Mouse (Mus musculus) kidney, adult 2 months (tissue): ENCODE measurements at regions not wholly inside any gene's neighbourhood (a gene's known extent, or its start where the extent isn't known, plus 50 kb on each side); places are given as distances from the start of the nearest gene placed in this dataset.

ENCODE experiments used
- DNase-seq: peaks from one replicate; pipeline ENCODE4 v3.0.0; 2021
- H3K27ac ChIP-seq: fragments of 200-500 bp; 2 replicates; pipeline ENCODE4 v1.5.1; 2012; ENCODE audit warnings: low read depth, low read length, control low read depth, inconsistent platforms; ENCODE audit not compliant: insufficient read depth
- H3K27me3 ChIP-seq: fragments of 200-500 bp; replicated peaks from 2 replicates; pipeline ENCODE4 v1.6.1; 2012; ENCODE audit warnings: mild to moderate bottlenecking, moderate library complexity, low read length, inconsistent platforms; ENCODE audit not compliant: control insufficient read depth, insufficient read depth
- H3K36me3 ChIP-seq: fragments of 200-500 bp; 2 replicates; pipeline ENCODE4 v1.6.1; 2012; ENCODE audit warnings: mild to moderate bottlenecking, moderate library complexity, low read length, inconsistent platforms; ENCODE audit not compliant: control insufficient read depth, insufficient read depth
- H3K4me1 ChIP-seq: fragments of 200-500 bp; 2 replicates; pipeline ENCODE4 v1.6.1; 2011; ENCODE audit warnings: low read length; ENCODE audit not compliant: control insufficient read depth, insufficient read depth
- H3K4me3 ChIP-seq: fragments of 200-500 bp; 2 replicates; pipeline ENCODE4 v1.5.1; 2011; ENCODE audit warnings: mild to moderate bottlenecking, low read depth, low read length, control low read depth; ENCODE audit not compliant: insufficient read depth
- CTCF ChIP-seq: fragments of 200-500 bp; conservative IDR thresholded peaks from 2 replicates; pipeline ENCODE4 v1.5.1; 2011; ENCODE audit warnings: low read depth, mild to moderate bottlenecking, control low read depth, low read length, moderate library complexity, mixed read lengths; ENCODE audit not compliant: insufficient read depth, insufficient read length
- POLR2A ChIP-seq: fragments of 200-500 bp; IDR thresholded peaks from one replicate; pipeline ENCODE4 v1.6.1; 2011; ENCODE audit warnings: low read depth, low read length, control low read depth
- WGBS: fragments of 180-500 bp; shearing (Covaris S2); methylation state at CpG from one replicate; pipeline ENCODE4 v1.1.7; 2018; 5-methylcytosine and 5-hydroxymethylcytosine counted together

DNA sequence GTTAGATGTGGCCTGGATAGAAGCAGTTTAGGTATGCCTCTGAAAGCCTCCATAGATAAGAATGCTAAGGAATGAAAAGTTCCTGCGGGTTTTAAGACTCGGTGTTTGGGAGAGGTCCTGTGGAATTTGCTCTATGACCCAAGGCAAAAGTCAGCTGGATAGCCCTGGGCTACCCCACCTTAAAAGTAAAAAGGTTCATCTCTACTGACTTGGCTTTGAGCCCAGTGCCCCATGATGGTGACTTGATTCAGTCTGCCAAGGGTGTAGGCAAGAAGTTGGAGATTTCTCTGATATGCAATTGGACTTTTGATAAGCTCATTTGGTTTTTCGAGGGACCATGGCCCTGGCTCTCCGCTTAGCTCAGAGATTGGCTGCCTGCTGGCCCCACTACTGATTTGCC is 78.8 kb upstream of the Herc3 start:
- Histone ChIP-seq H3K27me3 (no peaks in the 10 kb centered on the region), H3K27ac (no peak overlapping the region), H3K36me3 (no peaks in the 10 kb centered on the region), H3K4me1 (no peaks in the 10 kb centered on the region), H3K4me3 (no peak overlapping the region)
- TF ChIP-seq CTCF = no peak
- peak; percentile 36 for DNase-seq
- WGBS = 72% methylated on average over 4 of the region's 4 CpGs

DNA sequence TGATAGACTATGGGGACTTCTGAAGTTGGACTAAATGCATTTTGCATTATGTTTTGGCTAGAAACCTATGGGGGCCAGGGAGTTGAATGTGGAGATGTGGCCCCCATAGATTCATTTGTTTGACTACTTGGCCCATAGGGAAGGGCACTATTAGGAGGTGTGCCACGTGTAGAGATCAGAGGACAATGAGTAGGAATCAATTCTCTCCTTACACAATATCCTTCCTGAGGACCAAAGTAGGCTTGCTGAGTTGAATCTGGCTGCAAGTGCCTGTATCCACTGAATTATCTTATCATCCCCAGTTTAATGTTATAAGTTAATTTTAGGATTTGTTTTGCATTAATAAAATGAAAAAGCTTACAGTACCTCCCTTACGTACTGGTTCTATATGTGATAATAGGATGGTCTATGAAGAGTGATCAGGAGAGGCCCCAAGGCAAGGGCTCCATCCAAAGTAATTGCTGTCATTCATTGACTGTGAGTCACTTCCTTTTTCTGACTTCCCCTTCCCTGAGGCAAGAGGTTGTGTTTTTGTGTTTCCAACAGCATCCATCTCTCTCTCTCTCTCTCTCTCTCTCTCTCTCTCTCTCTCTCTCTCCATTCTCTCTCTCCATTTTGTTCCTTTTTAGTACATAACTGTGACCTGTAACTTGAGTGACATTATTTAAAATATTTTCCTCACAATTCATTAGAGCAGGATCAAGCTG is 74.8 kb upstream of the Herc3 start:
- no peaks in the 10 kb centered on the region for H3K27me3 ChIP-seq
- H3K4me3 ChIP-seq = no peak overlapping the region
- H3K27ac ChIP-seq = no peak overlapping the region
- no peaks in the 10 kb centered on the region for H3K4me1 ChIP-seq
- 73% methylated on average over 2 of the region's 2 CpGs for WGBS
- TF ChIP-seq CTCF (no peak), POLR2A (no peak)
- no peaks in the 10 kb centered on the region for H3K36me3 ChIP-seq
- DNase-seq = no peak

DNA sequence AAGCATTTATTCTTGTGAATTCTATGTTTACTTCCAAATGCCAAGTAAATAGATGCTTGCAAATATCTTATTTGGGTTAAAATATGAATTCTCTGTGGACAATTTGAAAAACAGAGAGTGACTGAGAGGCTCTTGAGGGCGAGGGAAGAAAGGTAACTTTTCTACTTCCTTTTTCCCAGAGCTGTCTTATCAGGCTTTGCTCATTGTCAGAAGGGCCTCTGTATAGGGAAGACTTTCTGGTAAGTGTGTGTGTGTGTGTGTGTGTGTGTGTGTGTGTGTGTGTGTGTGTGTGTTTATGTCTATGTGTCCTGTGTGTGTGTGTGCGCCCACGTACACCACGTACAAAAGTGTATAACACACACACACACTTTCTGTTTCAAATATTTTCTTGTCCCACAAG is 73.9 kb upstream of the Herc3 start:
- Histone ChIP-seq H3K27ac (no peak overlapping the region), H3K36me3 (no peaks in the 10 kb centered on the region), H3K4me3 (no peak overlapping the region), H3K27me3 (no peaks in the 10 kb centered on the region), H3K4me1 (no peaks in the 10 kb centered on the region)
- WGBS = 97% methylated on average over 4 of the region's 4 CpGs
- DNase-seq = no peak
- TF ChIP-seq CTCF (no peak), POLR2A (no peak)

DNA sequence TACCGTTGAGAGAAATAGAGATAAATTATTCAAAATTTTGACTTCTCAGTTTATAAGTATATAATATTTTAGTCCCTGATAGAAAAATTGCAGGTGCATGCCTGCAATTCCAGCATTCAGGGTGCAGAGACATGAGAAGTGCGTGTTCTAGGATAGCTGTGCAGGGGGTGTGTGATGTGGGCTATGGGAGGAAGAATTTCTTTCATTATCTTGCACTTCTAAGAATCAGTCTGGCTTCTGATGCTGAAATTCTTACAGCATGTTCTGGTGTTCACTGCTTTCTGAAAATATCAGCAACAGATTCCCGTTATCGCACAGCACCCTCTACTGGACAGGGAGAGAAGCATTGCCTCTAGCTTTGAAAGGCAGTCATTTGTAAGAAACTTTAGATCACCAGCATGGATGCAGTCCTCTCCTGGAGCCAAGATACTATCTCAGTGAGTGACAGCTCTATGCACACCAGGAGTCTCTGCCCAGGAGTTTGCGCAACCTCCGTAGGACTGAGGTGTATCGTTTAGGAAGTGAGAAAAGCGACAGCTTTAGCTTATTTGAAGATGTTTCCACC is 60.5 kb upstream of the Herc3 start:
- peak; percentile 63 for DNase-seq
- TF ChIP-seq POLR2A (no peak), CTCF (peak; percentile 66)
- H3K4me1 ChIP-seq = no peaks in the 10 kb centered on the region
- no peaks in the 10 kb centered on the region for H3K36me3 ChIP-seq
- 15% methylated on average over 8 of the region's 8 CpGs for WGBS
- H3K27ac ChIP-seq = no peak overlapping the region
- no peak overlapping the region for H3K4me3 ChIP-seq
- no peaks in the 10 kb centered on the region for H3K27me3 ChIP-seq

DNA sequence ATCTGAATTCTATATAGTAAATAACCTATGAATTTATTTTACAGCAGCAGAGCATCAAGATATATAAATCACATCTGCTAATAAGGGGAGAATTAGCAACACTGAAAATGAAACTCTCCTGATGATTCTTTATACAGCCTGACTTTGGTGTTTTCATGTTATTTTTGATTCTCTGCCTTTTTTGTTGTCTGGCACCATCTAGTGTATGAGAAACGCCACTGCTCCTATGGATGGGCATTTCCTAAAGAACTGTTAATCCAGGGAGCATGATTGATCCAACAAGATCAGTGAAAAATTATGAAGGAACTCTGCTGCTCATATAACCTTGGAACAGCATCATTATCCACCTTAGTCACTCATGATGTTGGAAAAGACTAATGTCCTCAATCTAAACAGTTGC is 59.3 kb upstream of the Herc3 start:
- peak; percentile 62 for DNase-seq
- Histone ChIP-seq H3K4me1 (no peaks in the 10 kb centered on the region), H3K4me3 (no peak overlapping the region), H3K27me3 (no peaks in the 10 kb centered on the region), H3K27ac (no peak overlapping the region), H3K36me3 (no peaks in the 10 kb centered on the region)
- 0% methylated on average over 1 of the region's 1 CpGs for WGBS
- TF ChIP-seq CTCF = peak; percentile 39
- no peak for TF ChIP-seq POLR2A
